Mouse (Mus musculus) embryonic facial prominence, embryonic 12.5 days (tissue): ENCODE results near the gene Gm7075. TPM values are rescaled to one million over a fixed set of nuclear protein-coding genes. Genes with fewer than 3 reads are reported as not detected.
"Not testable (repeated sequence)": the region's sequence is repeated elsewhere in the genome, so short reads cannot be mapped to it uniquely, and the experiment has no call there.

Experiments
- ATAC-seq: fragments of 200-750 bp; cut with Nextera tagmentation; 2 replicates; pipeline ENCODE4 v1.8.0; 2017; ENCODE audit not compliant: insufficient number of reproducible peaks, insufficient read depth, low FRiP score, low TSS enrichment
- H3K27ac ChIP-seq: fragments of 300-500 bp; sonication (generic); 2 replicates; pipeline ENCODE4 v1.5.1; 2016; ENCODE audit warnings: mild to moderate bottlenecking
- H3K27me3 ChIP-seq: fragments of 300-500 bp; sonication (generic); 2 replicates; pipeline ENCODE4 v1.6.1; 2016; ENCODE audit warnings: mild to moderate bottlenecking, moderate library complexity
- H3K36me3 ChIP-seq: fragments of 300-500 bp; sonication (generic); 2 replicates; pipeline ENCODE4 v1.6.1; 2016; ENCODE audit warnings: mild to moderate bottlenecking
- H3K4me1 ChIP-seq: fragments of 300-500 bp; sonication (generic); 2 replicates; pipeline ENCODE4 v1.6.1; 2016
- H3K4me2 ChIP-seq: fragments of 300-500 bp; sonication (generic); replicated peaks from 2 replicates; pipeline ENCODE4 v1.6.1; 2016; ENCODE audit warnings: mild to moderate bottlenecking, moderate library complexity
- H3K4me3 ChIP-seq: fragments of 300-500 bp; sonication (generic); 2 replicates; pipeline ENCODE4 v1.5.1; 2016; ENCODE audit warnings: mild to moderate bottlenecking
- H3K9ac ChIP-seq: fragments of 300-500 bp; sonication (generic); 2 replicates; pipeline ENCODE4 v1.6.1; 2016; ENCODE audit warnings: mild to moderate bottlenecking, moderate library complexity
- H3K9me3 ChIP-seq: fragments of 300-500 bp; sonication (generic); 2 replicates; pipeline ENCODE4 v1.6.1; 2016; ENCODE audit warnings: mild to moderate bottlenecking, moderate library complexity
- WGBS: fragments of 180-500 bp; shearing (Covaris S2); methylation state at CpG from one replicate; pipeline ENCODE4 v1.1.7; 2016; 5-methylcytosine and 5-hydroxymethylcytosine counted together
- polyA plus RNA-seq: library from polyadenylated mRNA; unstranded; fragments of >200 nt; fragmentation: Nextera tagmentation; extraction: Ambion mirVana; gene quantifications from 2 replicates; pipeline ENCODE4 v1.2.1, GENCODE M21; 2016

Gm7075 gene
- not detected in 2 replicates for polyA plus RNA-seq

GRCm38 (mm10) chr10:63421739-63422735 lies at the start of gene Gm7075:
Gene Gm7075, minus strand, starts transcription at chr10:63421789.
- Histone ChIP-seq H3K4me2 (no peak within 1 kb of the TSS), H3K9me3 (no peaks in the 10 kb centered on the region), H3K27ac (no peak within 1 kb of the TSS), H3K4me1 (no peaks in the 10 kb centered on the region), H3K4me3 (no peak within 1 kb of the TSS), H3K36me3 (no peaks in the 10 kb centered on the region), H3K9ac (no peak within 1 kb of the TSS), H3K27me3 (no peaks in the 10 kb centered on the region)
- WGBS: 91% methylated on average over 18 of the region's 18 CpGs
- no peak for ATAC-seq

- Histone ChIP-seq H3K4me1 (no peaks in the 10 kb centered on the region), H3K27ac (no peak overlapping the region), H3K27me3 (no peaks in the 10 kb centered on the region), H3K4me3 (no peak overlapping the region), H3K4me2 (no peak overlapping the region), H3K9me3 (no peaks in the 10 kb centered on the region), H3K9ac (no peak overlapping the region), H3K36me3 (no peaks in the 10 kb centered on the region)
- no peak for ATAC-seq
- WGBS: 70% methylated on average over 5 of the region's 5 CpGs
These were observed 39.3 kb upstream of the Gm7075 start for GRCm38 (mm10) chr10:63460935-63461334.

GRCm38 (mm10) chr10:63457292-63458128 lies 35.9 kb upstream of the Gm7075 start:
- H3K4me2 ChIP-seq: no peak overlapping the region
- 72% methylated on average over 17 of the region's 17 CpGs for WGBS
- no peak overlapping the region for H3K27ac ChIP-seq
- ATAC-seq: no peak
- no peaks in the 10 kb centered on the region for H3K27me3 ChIP-seq
- H3K4me1 ChIP-seq: no peaks in the 10 kb centered on the region
- H3K9me3 ChIP-seq: no peaks in the 10 kb centered on the region
- no peak overlapping the region for H3K4me3 ChIP-seq
- no peak overlapping the region for H3K9ac ChIP-seq
- no peaks in the 10 kb centered on the region for H3K36me3 ChIP-seq

- H3K4me1 ChIP-seq: no peaks in the 10 kb centered on the region
- no peak overlapping the region for H3K9ac ChIP-seq
- no peak overlapping the region for H3K27ac ChIP-seq
- no peak for ATAC-seq
- H3K4me2 ChIP-seq: no peak overlapping the region
- H3K27me3 ChIP-seq: no peaks in the 10 kb centered on the region
- 64% methylated on average over 8 of the region's 8 CpGs for WGBS
- H3K4me3 ChIP-seq: no peak overlapping the region
- H3K36me3 ChIP-seq: no peaks in the 10 kb centered on the region
- H3K9me3 ChIP-seq: no peaks in the 10 kb centered on the region
These were observed 33.7 kb upstream of the Gm7075 start for GRCm38 (mm10) chr10:63455110-63455878.

GRCm38 (mm10) chr10:63453926-63454325 lies 32.3 kb upstream of the Gm7075 start:
- H3K4me2 ChIP-seq: no peak overlapping the region
- H3K4me1 ChIP-seq: no peaks in the 10 kb centered on the region
- no peak for ATAC-seq
- no peaks in the 10 kb centered on the region for H3K9me3 ChIP-seq
- 86% methylated on average over 4 of the region's 4 CpGs for WGBS
- no peaks in the 10 kb centered on the region for H3K36me3 ChIP-seq
- H3K4me3 ChIP-seq: no peak overlapping the region
- no peak overlapping the region for H3K9ac ChIP-seq
- H3K27ac ChIP-seq: no peak overlapping the region
- no peaks in the 10 kb centered on the region for H3K27me3 ChIP-seq

- not testable (repeated sequence) for H3K27me3 ChIP-seq, H3K4me3 ChIP-seq, H3K4me2 ChIP-seq, ATAC-seq, H3K27ac ChIP-seq, H3K4me1 ChIP-seq, H3K9me3 ChIP-seq, H3K9ac ChIP-seq, H3K36me3 ChIP-seq
- WGBS: 89% methylated on average over 13 of the region's 13 CpGs
These were observed 23.2 kb upstream of the Gm7075 start for GRCm38 (mm10) chr10:63444602-63445387.

- no peak overlapping the region for H3K9ac ChIP-seq
- H3K27ac ChIP-seq: no peak overlapping the region
- no peak overlapping the region for H3K4me3 ChIP-seq
- H3K4me1 ChIP-seq: no peaks in the 10 kb centered on the region
- ATAC-seq: no peak
- 67% methylated on average over 7 of the region's 7 CpGs for WGBS
- H3K36me3 ChIP-seq: no peaks in the 10 kb centered on the region
- H3K4me2 ChIP-seq: no peak overlapping the region
- H3K9me3 ChIP-seq: no peaks in the 10 kb centered on the region
- H3K27me3 ChIP-seq: no peaks in the 10 kb centered on the region
These were observed 18.2 kb upstream of the Gm7075 start for GRCm38 (mm10) chr10:63439694-63440228.

GRCm38 (mm10) chr10:63438736-63439262 lies 17.2 kb upstream of the Gm7075 start:
- H3K27ac ChIP-seq: no peak overlapping the region
- H3K27me3 ChIP-seq: no peaks in the 10 kb centered on the region
- no peak overlapping the region for H3K9ac ChIP-seq
- ATAC-seq: no peak
- H3K4me3 ChIP-seq: no peak overlapping the region
- no peaks in the 10 kb centered on the region for H3K36me3 ChIP-seq
- no peak overlapping the region for H3K4me2 ChIP-seq
- H3K4me1 ChIP-seq: no peaks in the 10 kb centered on the region
- H3K9me3 ChIP-seq: no peaks in the 10 kb centered on the region

GRCm38 (mm10) chr10:63432887-63433286 lies 11.3 kb upstream of the Gm7075 start:
- Histone ChIP-seq H3K9ac (no peak overlapping the region), H3K4me2 (no peak overlapping the region), H3K27ac (no peak overlapping the region), H3K27me3 (no peaks in the 10 kb centered on the region), H3K36me3 (no peaks in the 10 kb centered on the region), H3K4me3 (no peak overlapping the region), H3K4me1 (no peaks in the 10 kb centered on the region), H3K9me3 (no peaks in the 10 kb centered on the region)
- WGBS: 75% methylated on average over 2 of the region's 2 CpGs
- no peak for ATAC-seq

- ATAC-seq: no peak
These were observed 10.5 kb upstream of the Gm7075 start for GRCm38 (mm10) chr10:63432099-63432498.

More at GRCm38 (mm10) chr10:63432099-63432498, 10.5 kb upstream of the Gm7075 start:
- Histone ChIP-seq H3K4me2 (no peak overlapping the region), H3K27me3 (no peaks in the 10 kb centered on the region), H3K4me3 (no peak overlapping the region), H3K9ac (no peak overlapping the region), H3K27ac (no peak overlapping the region), H3K36me3 (no peaks in the 10 kb centered on the region), H3K9me3 (no peaks in the 10 kb centered on the region), H3K4me1 (no peaks in the 10 kb centered on the region)
- WGBS: 90% methylated on average over 8 of the region's 8 CpGs
